Mouse (Mus musculus): ENCODE results near the gene Gdpgp1. TPM values are rescaled to one million over a fixed set of nuclear protein-coding genes. Genes with fewer than 3 reads are reported as not detected.
A peak's percentile ranks its signal among the peaks of the same experiment; 100 is the strongest.

The Gdpgp1 gene
- 2.9 and 3.2 TPM in 2 replicates for polyA plus RNA-seq (2015; fragmentation: Nextera tagmentation; extraction: Ambion mirVana)

GRCm38 (mm10) chr7:80232489-80233029, at the start of gene Gdpgp1, which contains the start of gene Cib1:
Gdpgp1 (plus strand) TSS chr7:80232865.
Cib1 (minus strand) TSS chr7:80232813.
- peak within 1 kb of the TSS; percentile 87 for H3K27ac ChIP-seq (replicated peaks)
- WGBS, result 1% methylated on average over 54 of the region's 56 CpGs
- no peaks in the 10 kb centered on the region for H3K9me3 ChIP-seq (ENCODE audit: control insufficient read depth, low read length)
- H3K4me1 ChIP-seq (replicated peaks; ENCODE audit: control insufficient read depth, insufficient read depth), result no peaks in the 10 kb centered on the region
- ATAC-seq (ENCODE audit: low FRiP score, low TSS enrichment) (peak; percentile 98), DNase-seq (ENCODE audit: low spot score) (peak; percentile 98)
- H3K36me3 ChIP-seq (ENCODE audit: control insufficient read depth, insufficient read depth, low read length), result peaks cover 3% of the 10 kb centered on the region; the same call in 1 of the 2 replicates
- peak within 1 kb of the TSS; percentile 75 for H3K4me2 ChIP-seq (replicated peaks; ENCODE audit: low read depth)
- peak within 1 kb of the TSS; percentile 63 for H3K9ac ChIP-seq (ENCODE audit: low read length)
- H3K4me3 ChIP-seq (ENCODE audit: low read depth, low read length), result peak within 1 kb of the TSS; percentile 60
- peak; percentile 24 for TF ChIP-seq CTCF (IDR thresholded peaks at IDR 0.05; ENCODE audit: low read depth)
- no peak for TF ChIP-seq EP300 (optimal IDR thresholded peaks at IDR 0.05)
- no peaks in the 10 kb centered on the region for H3K27me3 ChIP-seq (ENCODE audit: control insufficient read depth, insufficient read depth, low read length)

- DNase-seq (ENCODE audit: low spot score), result no peak
- no peak overlapping the region for H3K4me3 ChIP-seq (ENCODE audit: low read depth, low read length)
- peaks cover 10% of the 10 kb centered on the region; the same call in 1 of the 2 replicates for H3K4me1 ChIP-seq (replicated peaks; ENCODE audit: control insufficient read depth, insufficient read depth)
- H3K4me2 ChIP-seq (replicated peaks; ENCODE audit: low read depth), result no peak overlapping the region
- no peak overlapping the region for H3K27ac ChIP-seq (replicated peaks)
- no peak overlapping the region for H3K9ac ChIP-seq (ENCODE audit: low read length)
- no peaks in the 10 kb centered on the region for H3K27me3 ChIP-seq (ENCODE audit: control insufficient read depth, insufficient read depth, low read length)
- no peak for ATAC-seq (ENCODE audit: low FRiP score, low TSS enrichment)
- TF ChIP-seq CTCF (IDR thresholded peaks at IDR 0.05; ENCODE audit: low read depth) (no peak), EP300 (optimal IDR thresholded peaks at IDR 0.05) (no peak)
- H3K36me3 ChIP-seq (ENCODE audit: control insufficient read depth, insufficient read depth, low read length), result no peaks in the 10 kb centered on the region
- WGBS, result 88% methylated on average over 1 of the region's 1 CpGs
- H3K9me3 ChIP-seq (ENCODE audit: control insufficient read depth, low read length), result no peaks in the 10 kb centered on the region
Measured at GRCm38 (mm10) chr7:80183466-80183865, 49.2 kb upstream of the Gdpgp1 start.

- no peak for ATAC-seq (ENCODE audit: low FRiP score, low TSS enrichment)
- no peaks in the 10 kb centered on the region for H3K36me3 ChIP-seq (ENCODE audit: control insufficient read depth, insufficient read depth, low read length)
- DNase-seq (ENCODE audit: low spot score), result no peak
- H3K9ac ChIP-seq (ENCODE audit: low read length), result no peak overlapping the region
- no peak overlapping the region for H3K4me2 ChIP-seq (replicated peaks; ENCODE audit: low read depth)
- H3K27me3 ChIP-seq (ENCODE audit: control insufficient read depth, insufficient read depth, low read length), result no peaks in the 10 kb centered on the region
- H3K27ac ChIP-seq (replicated peaks), result no peak overlapping the region
- 63% methylated on average over 4 of the region's 5 CpGs for WGBS
- H3K4me3 ChIP-seq (ENCODE audit: low read depth, low read length), result no peak overlapping the region
- TF ChIP-seq CTCF (IDR thresholded peaks at IDR 0.05; ENCODE audit: low read depth) (no peak), EP300 (optimal IDR thresholded peaks at IDR 0.05) (no peak)
- peaks cover 10% of the 10 kb centered on the region; the same call in 1 of the 2 replicates for H3K4me1 ChIP-seq (replicated peaks; ENCODE audit: control insufficient read depth, insufficient read depth)
- H3K9me3 ChIP-seq (ENCODE audit: control insufficient read depth, low read length), result no peaks in the 10 kb centered on the region
Measured at GRCm38 (mm10) chr7:80183969-80184368, 48.7 kb upstream of the Gdpgp1 start.

GRCm38 (mm10) chr7:80184551-80184950, 48.1 kb upstream of the Gdpgp1 start:
- Histone ChIP-seq H3K9me3 (ENCODE audit: control insufficient read depth, low read length) (no peaks in the 10 kb centered on the region), H3K4me1 (replicated peaks; ENCODE audit: control insufficient read depth, insufficient read depth) (peaks cover 12% of the 10 kb centered on the region; the same call in 1 of the 2 replicates), H3K9ac (ENCODE audit: low read length) (no peak overlapping the region), H3K36me3 (ENCODE audit: control insufficient read depth, insufficient read depth, low read length) (no peaks in the 10 kb centered on the region), H3K4me3 (ENCODE audit: low read depth, low read length) (no peak overlapping the region), H3K27ac (replicated peaks) (peak overlapping the region; percentile 13; the same call in 1 of the 2 replicates), H3K4me2 (replicated peaks; ENCODE audit: low read depth) (no peak overlapping the region), H3K27me3 (ENCODE audit: control insufficient read depth, insufficient read depth, low read length) (no peaks in the 10 kb centered on the region)
- 25% methylated on average over 4 of the region's 4 CpGs for WGBS
- no peak for TF ChIP-seq EP300 (optimal IDR thresholded peaks at IDR 0.05)
- TF ChIP-seq CTCF (IDR thresholded peaks at IDR 0.05; ENCODE audit: low read depth), result no peak
- ATAC-seq (ENCODE audit: low FRiP score, low TSS enrichment) (no peak), DNase-seq (ENCODE audit: low spot score) (no peak)

- Histone ChIP-seq H3K27me3 (ENCODE audit: control insufficient read depth, insufficient read depth, low read length) (no peaks in the 10 kb centered on the region), H3K9me3 (ENCODE audit: control insufficient read depth, low read length) (no peaks in the 10 kb centered on the region), H3K4me1 (replicated peaks; ENCODE audit: control insufficient read depth, insufficient read depth) (peaks cover 15% of the 10 kb centered on the region; the same call in 1 of the 2 replicates), H3K4me3 (ENCODE audit: low read depth, low read length) (no peak overlapping the region), H3K4me2 (replicated peaks; ENCODE audit: low read depth) (no peak overlapping the region), H3K36me3 (ENCODE audit: control insufficient read depth, insufficient read depth, low read length) (no peaks in the 10 kb centered on the region), H3K27ac (replicated peaks) (peak overlapping the region; percentile 13; the same call in 1 of the 2 replicates), H3K9ac (ENCODE audit: low read length) (no peak overlapping the region)
- no peak for DNase-seq (ENCODE audit: low spot score)
- TF ChIP-seq CTCF (IDR thresholded peaks at IDR 0.05; ENCODE audit: low read depth) (no peak), EP300 (optimal IDR thresholded peaks at IDR 0.05) (no peak)
- ATAC-seq (ENCODE audit: low FRiP score, low TSS enrichment), result no peak
- 55% methylated on average over 6 of the region's 6 CpGs for WGBS
Measured at GRCm38 (mm10) chr7:80184968-80185367, 47.7 kb upstream of the Gdpgp1 start.

- no peaks in the 10 kb centered on the region for H3K36me3 ChIP-seq (ENCODE audit: control insufficient read depth, insufficient read depth, low read length)
- ATAC-seq (ENCODE audit: low FRiP score, low TSS enrichment) (peak; percentile 64), DNase-seq (ENCODE audit: low spot score) (peak; percentile 67)
- 11% methylated on average over 8 of the region's 8 CpGs for WGBS
- H3K4me3 ChIP-seq (ENCODE audit: low read depth, low read length), result peak overlapping the region; percentile 61
- no peaks in the 10 kb centered on the region for H3K27me3 ChIP-seq (ENCODE audit: control insufficient read depth, insufficient read depth, low read length)
- H3K27ac ChIP-seq (replicated peaks), result peak overlapping the region; percentile 93
- no peaks in the 10 kb centered on the region for H3K9me3 ChIP-seq (ENCODE audit: control insufficient read depth, low read length)
- peak overlapping the region; percentile 79; the same call in 1 of the 2 replicates for H3K9ac ChIP-seq (ENCODE audit: low read length)
- peak overlapping the region; percentile 78 for H3K4me2 ChIP-seq (replicated peaks; ENCODE audit: low read depth)
- no peak for TF ChIP-seq CTCF (IDR thresholded peaks at IDR 0.05; ENCODE audit: low read depth)
- TF ChIP-seq EP300 (optimal IDR thresholded peaks at IDR 0.05), result peak; percentile 71
- peaks cover 18% of the 10 kb centered on the region; the same call in 1 of the 2 replicates for H3K4me1 ChIP-seq (replicated peaks; ENCODE audit: control insufficient read depth, insufficient read depth)
Measured at GRCm38 (mm10) chr7:80186021-80186420, 46.6 kb upstream of the Gdpgp1 start.
